ENCODE assay signal across 17 mouse cellular contexts in the genomic region with DNA sequence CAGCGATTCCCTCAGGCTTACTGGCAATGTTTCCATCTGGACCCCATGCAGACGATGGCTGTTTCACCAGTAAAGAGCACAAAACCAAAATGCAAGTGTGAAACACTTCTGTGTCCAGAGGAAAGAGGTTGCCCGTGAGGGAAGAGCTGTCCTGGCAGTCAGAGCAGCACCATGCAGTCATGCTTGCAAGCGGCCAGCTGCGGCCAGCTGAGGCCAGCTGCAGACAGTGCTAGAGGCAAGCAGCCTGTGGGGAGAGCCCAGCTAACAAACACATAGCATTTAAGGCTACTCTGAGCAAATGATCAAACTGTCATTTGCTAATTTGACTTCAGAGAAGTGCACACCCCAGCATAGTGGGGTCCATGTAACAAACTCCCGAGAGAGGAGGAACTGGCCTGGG.
DNase-seq lines count a peak whose midpoint lies in the region; ATAC-seq lines count a peak whose summit lies in the region.
"Had no signal": no experiment of that assay in that cellular context is flagged by ENCODE, and none has a peak within 500 bp of the region (broad histone marks: within the 10 kb centered on the region; RNA-seq: fewer than 3 reads in every experiment).

No protein-coding gene starts in this region.

- no peaks in the 10 kb centered on the region for H3K9me3 ChIP-seq in intestine, embryonic 15.5 days
- no peaks in the 10 kb centered on the region for H3K9me3 ChIP-seq in intestine, embryonic 16.5 days (ENCODE audit: control insufficient read depth, low read length)
- H3K9me3 ChIP-seq: embryonic facial prominence, embryonic 10.5 days; heart, embryonic 15.5 days; limb, embryonic 15.5 days; midbrain, embryonic 15.5 days; stomach, embryonic 15.5 days had no signal

- ATAC-seq in intestine, embryonic 15.5 days = peak; percentile 34; the same call in 1 of the 2 replicates
- no peak for ATAC-seq in intestine, embryonic 16.5 days
- ATAC-seq: midbrain, embryonic 15.5 days had no signal

- no peak overlapping the region for H3K9ac ChIP-seq in intestine, embryonic 15.5 days
- no peak overlapping the region for H3K9ac ChIP-seq in intestine, embryonic 16.5 days (ENCODE audit: low read depth, low read length)
- H3K9ac ChIP-seq: heart, embryonic 15.5 days; hindbrain, embryonic 14.5 days; limb, embryonic 15.5 days; midbrain, embryonic 15.5 days; stomach, embryonic 15.5 days had no signal

- H3K4me2 ChIP-seq in intestine, embryonic 15.5 days (replicated peaks) = no peak overlapping the region
- H3K4me2 ChIP-seq in intestine, embryonic 16.5 days (ENCODE audit: low read depth, low read length) = no peak overlapping the region
- H3K4me2 ChIP-seq: heart, embryonic 15.5 days; hindbrain, embryonic 14.5 days; limb, embryonic 15.5 days; midbrain, embryonic 15.5 days; stomach, embryonic 15.5 days had no signal

- no peak overlapping the region for H3K4me3 ChIP-seq in intestine, embryonic 15.5 days (replicated peaks)
- H3K4me3 ChIP-seq in intestine, embryonic 16.5 days (ENCODE audit: low read length) = no peak overlapping the region
- H3K4me3 ChIP-seq: embryonic facial prominence, embryonic 10.5 days; gastrocnemius, adult 2 months; heart, embryonic 15.5 days; limb, embryonic 15.5 days; midbrain, embryonic 15.5 days; myocyte; stomach, embryonic 15.5 days had no signal

- H3K4me1 ChIP-seq in intestine, embryonic 15.5 days (replicated peaks) = no peaks in the 10 kb centered on the region
- H3K4me1 ChIP-seq in intestine, embryonic 16.5 days (ENCODE audit: control insufficient read depth, insufficient read depth, low read length) = no peaks in the 10 kb centered on the region
- H3K4me1 ChIP-seq: embryonic facial prominence, embryonic 10.5 days; limb, embryonic 15.5 days; midbrain, embryonic 15.5 days; stomach, embryonic 15.5 days had no signal

- H3K36me3 ChIP-seq in intestine, embryonic 15.5 days = no peaks in the 10 kb centered on the region
- no peaks in the 10 kb centered on the region for H3K36me3 ChIP-seq in intestine, embryonic 16.5 days (ENCODE audit: control insufficient read depth, insufficient read depth, low read length)
- H3K36me3 ChIP-seq: embryonic facial prominence, embryonic 10.5 days; heart, embryonic 15.5 days; limb, embryonic 15.5 days; midbrain, embryonic 15.5 days; stomach, embryonic 15.5 days had no signal

- DNase-seq in heart, adult 8-10 months (ENCODE audit: low spot score) = peak; percentile 3
- DNase-seq in heart, postnatal 14 days = peak; percentile 52 to 66
- DNase-seq in lung, postnatal 25 days (ENCODE audit: low spot score) = peak; percentile 2
- DNase-seq in spleen, adult 18-20 months = no peak
- no peak for DNase-seq in adrenal gland, postnatal 10 days
- DNase-seq: cerebellum, adult 9-10 months; gastrocnemius, adult 2 months; right cerebral cortex, postnatal 14 days had no signal

- intact Hi-C loops in heart, postnatal 14 days (cut with DNase I) = loop anchor here (5.0 kb wide), 1 partner anchor 427 kb away; no protein-coding TSS in a partner anchor

- H3K27me3 ChIP-seq in intestine, embryonic 15.5 days (replicated peaks) = no peaks in the 10 kb centered on the region
- no peaks in the 10 kb centered on the region for H3K27me3 ChIP-seq in intestine, embryonic 16.5 days (replicated peaks; ENCODE audit: control insufficient read depth, insufficient read depth, low read length)
- H3K27me3 ChIP-seq: heart, embryonic 15.5 days; limb, embryonic 15.5 days; midbrain, embryonic 15.5 days; stomach, embryonic 15.5 days had no signal

- H3K27ac ChIP-seq in intestine, embryonic 15.5 days = no peak overlapping the region
- H3K27ac ChIP-seq in intestine, embryonic 16.5 days (ENCODE audit: low read length) = no peak overlapping the region
- H3K27ac ChIP-seq: embryonic facial prominence, embryonic 10.5 days; gastrocnemius, adult 2 months; heart, embryonic 15.5 days; hindbrain, embryonic 14.5 days; limb, embryonic 15.5 days; midbrain, embryonic 15.5 days; stomach, embryonic 15.5 days had no signal

- 70% methylated on average over 6 of the region's 6 CpGs for WGBS in intestine, embryonic 15.5 days
- WGBS in intestine, embryonic 16.5 days = 76% methylated on average over 6 of the region's 6 CpGs

Comparison
In these comparisons a context has a peak if more than half of its experiments do, and no peak if none do; other contexts are left out.
1. DNase-seq: peak in heart, adult 8-10 months (single experiment), heart, postnatal 14 days (2 of 2) and lung, postnatal 25 days (single experiment); none in spleen, adult 18-20 months (0 of 2) and adrenal gland, postnatal 10 days (single experiment).